Mouse (Mus musculus) CH12.LX (cell line): ENCODE measurements at regions not wholly inside any gene's neighbourhood (a gene's known extent, or its start where the extent isn't known, plus 50 kb on each side); places are given as distances from the start of the nearest gene placed in this dataset.

Experiments
- DNase-seq: peaks from one replicate; pipeline ENCODE4 v3.0.0-alpha.2; 2013; ENCODE audit errors: extremely low read depth
- H3K27ac ChIP-seq: 2 replicates; pipeline ENCODE4 v1.5.1; 2012; ENCODE audit warnings: low read depth, mild to moderate bottlenecking, control low read depth, moderate library complexity; ENCODE audit not compliant: insufficient read depth
- H3K27me3 ChIP-seq: replicated peaks from 2 replicates; pipeline ENCODE3; 2012; ENCODE audit warnings: inconsistent platforms
- H3K36me3 ChIP-seq, 2 experiments: replicated peaks in 1 of 2; 2 replicates each; pipeline versions ENCODE3 to v1.6.1; 2012; ENCODE audit warnings: inconsistent platforms in 1 of 2, low read length in 1 of 2, mild to moderate bottlenecking in 1 of 2, mixed read lengths in 1 of 2, moderate library complexity in 1 of 2; ENCODE audit not compliant: control insufficient read depth in 1 of 2, insufficient read depth in 1 of 2
- H3K4me1 ChIP-seq, 2 experiments: 2 replicates each; pipeline ENCODE4 v1.6.1; 2012; ENCODE audit warnings: inconsistent platforms in 1 of 2, moderate library complexity in 1 of 2; ENCODE audit not compliant: insufficient read depth in 2 of 2, control insufficient read depth in 1 of 2
- H3K4me2 ChIP-seq: 2 replicates; pipeline ENCODE4 v1.6.1; 2012; ENCODE audit warnings: low read depth, mild to moderate bottlenecking, control low read depth; ENCODE audit not compliant: poor library complexity, insufficient read depth, severe bottlenecking
- H3K4me3 ChIP-seq, 3 experiments: fragments of 150-350 bp in 1 of 3; sonication (generic) in 1 of 3; replicated peaks in 1 of 3; 2 replicates each; pipeline versions ENCODE3 to v1.5.1; 2011 to 2012; ENCODE audit warnings: low read depth in 2 of 3, low read length in 2 of 3, mild to moderate bottlenecking in 2 of 3, moderate library complexity in 2 of 3, control low read depth in 1 of 3, improper control_type of control experiment in 1 of 3, inconsistent platforms in 1 of 3, mixed read lengths in 1 of 3; ENCODE audit not compliant: poor library complexity in 1 of 3
- H3K79me2 ChIP-seq: replicated peaks from 2 replicates; pipeline ENCODE4 v1.6.1; 2012; ENCODE audit warnings: mild to moderate bottlenecking, moderate library complexity; ENCODE audit not compliant: control insufficient read depth, poor library complexity, insufficient read depth, severe bottlenecking; ENCODE audit errors: extremely low read depth
- H3K9ac ChIP-seq: 2 replicates; pipeline ENCODE4 v1.6.1; 2012; ENCODE audit warnings: low read depth, mild to moderate bottlenecking, control low read depth, moderate library complexity; ENCODE audit not compliant: insufficient read depth
- H3K9me3 ChIP-seq: replicated peaks from 2 replicates; pipeline ENCODE3; 2012; ENCODE audit warnings: low read length, inconsistent platforms, mixed read lengths
- CTCF ChIP-seq, 2 experiments: IDR thresholded peaks in 1 of 2; conservative IDR thresholded peaks in 1 of 2; 2 replicates each; pipeline ENCODE4 v1.5.1; 2011 to 2012; ENCODE audit warnings: low read depth in 2 of 2, low read length in 2 of 2, improper control_type of control experiment in 1 of 2, inconsistent platforms in 1 of 2, mild to moderate bottlenecking in 1 of 2, moderate library complexity in 1 of 2
- E2F4 ChIP-seq: IDR thresholded peaks from 2 replicates; pipeline ENCODE4 v1.6.1; 2011; ENCODE audit warnings: low read depth, low read length, improper control_type of control experiment; ENCODE audit not compliant: insufficient replicate concordance
- ELF1 ChIP-seq: IDR thresholded peaks from 2 replicates; pipeline ENCODE4 v1.6.1; 2014; ENCODE audit warnings: low read depth, mild to moderate bottlenecking, inconsistent platforms, low read length, improper control_type of control experiment
- GABPA ChIP-seq: IDR thresholded peaks from 2 replicates; pipeline ENCODE4 v1.6.1; 2012; ENCODE audit warnings: low read depth, low read length, improper control_type of control experiment, inconsistent platforms; ENCODE audit not compliant: insufficient replicate concordance
- HCFC1 ChIP-seq: IDR thresholded peaks from 2 replicates; pipeline ENCODE4 v1.6.1; 2012; ENCODE audit warnings: low read depth, mild to moderate bottlenecking, inconsistent platforms, low read length, improper control_type of control experiment
- IRF4 ChIP-seq: IDR thresholded peaks from 2 replicates; pipeline ENCODE4 v1.6.1; 2014; ENCODE audit warnings: low read depth, mild to moderate bottlenecking, inconsistent platforms, low read length, improper control_type of control experiment
- JUN ChIP-seq: IDR thresholded peaks from 2 replicates; pipeline ENCODE4 v1.6.1; 2011; ENCODE audit warnings: low read depth, mild to moderate bottlenecking, low read length, improper control_type of control experiment, moderate library complexity; ENCODE audit not compliant: insufficient read depth
- JUND ChIP-seq: conservative IDR thresholded peaks from 2 replicates; pipeline ENCODE4 v1.6.1; 2011; ENCODE audit warnings: low read depth, low read length, improper control_type of control experiment
- MAFK ChIP-seq: IDR thresholded peaks from 2 replicates; pipeline ENCODE4 v1.6.1; 2011; ENCODE audit warnings: low read length, improper control_type of control experiment; ENCODE audit not compliant: insufficient replicate concordance
- MAX ChIP-seq: IDR thresholded peaks from 2 replicates; pipeline ENCODE4 v1.6.1; 2011; ENCODE audit warnings: low read length, improper control_type of control experiment
- MAZ ChIP-seq: IDR thresholded peaks from 2 replicates; pipeline ENCODE4 v1.6.1; 2012; ENCODE audit warnings: low read depth, mild to moderate bottlenecking, inconsistent platforms, low read length, improper control_type of control experiment, moderate library complexity
- MXI1 ChIP-seq: IDR thresholded peaks from 2 replicates; pipeline ENCODE4 v1.6.1; 2011; ENCODE audit warnings: mild to moderate bottlenecking, low read depth, low read length, improper control_type of control experiment
- POLR2AphosphoS2 ChIP-seq: IDR thresholded peaks from 2 replicates; pipeline ENCODE4 v1.6.1; 2011; ENCODE audit warnings: low read depth, low read length, improper control_type of control experiment
- RCOR1 ChIP-seq: conservative IDR thresholded peaks from 2 replicates; pipeline ENCODE4 v1.6.1; 2012; ENCODE audit warnings: low read depth, mild to moderate bottlenecking, inconsistent platforms, low read length, improper control_type of control experiment
- SMC3 ChIP-seq: IDR thresholded peaks from 2 replicates; pipeline ENCODE4 v1.6.1; 2011; ENCODE audit warnings: low read depth, low read length, improper control_type of control experiment
- UBTF ChIP-seq: IDR thresholded peaks from 2 replicates; pipeline ENCODE4 v1.6.1; 2012; ENCODE audit warnings: low read depth, mild to moderate bottlenecking, inconsistent platforms, low read length, improper control_type of control experiment, moderate library complexity
- USF1 ChIP-seq: IDR thresholded peaks from 2 replicates; pipeline ENCODE4 v1.6.1; 2014; ENCODE audit warnings: low read depth, mild to moderate bottlenecking, inconsistent platforms, low read length, improper control_type of control experiment
- ZKSCAN1 ChIP-seq: IDR thresholded peaks from 2 replicates; pipeline ENCODE4 v1.6.1; 2012; ENCODE audit warnings: low read depth, inconsistent platforms, low read length, improper control_type of control experiment, borderline replicate concordance
- ZNF384 ChIP-seq: IDR thresholded peaks from 2 replicates; pipeline ENCODE4 v1.6.1; 2012; ENCODE audit warnings: low read depth, low read length, improper control_type of control experiment, inconsistent platforms
- dilution Hi-C: fragments of 300-500 bp; cut with MboI; formaldehyde crosslinking; loops from 2 replicates; pipeline ENCODE4 v1.14.3; 2020; ENCODE audit warnings: low sequenced_read_pairs; ENCODE audit not compliant: extremely low pct_unique_long_range_greater_than_20kb, extremely low pct_ligation_motif_present
- in situ Hi-C: fragments of 300-500 bp; cut with MboI; formaldehyde crosslinking; loops from 3 replicates; pipeline ENCODE4 v1.14.3; 2019; ENCODE audit warnings: low sequenced_read_pairs, low pct_ligation_motif_present, low pct_unique_long_range_greater_than_20kb, mixed read lengths

DNA sequence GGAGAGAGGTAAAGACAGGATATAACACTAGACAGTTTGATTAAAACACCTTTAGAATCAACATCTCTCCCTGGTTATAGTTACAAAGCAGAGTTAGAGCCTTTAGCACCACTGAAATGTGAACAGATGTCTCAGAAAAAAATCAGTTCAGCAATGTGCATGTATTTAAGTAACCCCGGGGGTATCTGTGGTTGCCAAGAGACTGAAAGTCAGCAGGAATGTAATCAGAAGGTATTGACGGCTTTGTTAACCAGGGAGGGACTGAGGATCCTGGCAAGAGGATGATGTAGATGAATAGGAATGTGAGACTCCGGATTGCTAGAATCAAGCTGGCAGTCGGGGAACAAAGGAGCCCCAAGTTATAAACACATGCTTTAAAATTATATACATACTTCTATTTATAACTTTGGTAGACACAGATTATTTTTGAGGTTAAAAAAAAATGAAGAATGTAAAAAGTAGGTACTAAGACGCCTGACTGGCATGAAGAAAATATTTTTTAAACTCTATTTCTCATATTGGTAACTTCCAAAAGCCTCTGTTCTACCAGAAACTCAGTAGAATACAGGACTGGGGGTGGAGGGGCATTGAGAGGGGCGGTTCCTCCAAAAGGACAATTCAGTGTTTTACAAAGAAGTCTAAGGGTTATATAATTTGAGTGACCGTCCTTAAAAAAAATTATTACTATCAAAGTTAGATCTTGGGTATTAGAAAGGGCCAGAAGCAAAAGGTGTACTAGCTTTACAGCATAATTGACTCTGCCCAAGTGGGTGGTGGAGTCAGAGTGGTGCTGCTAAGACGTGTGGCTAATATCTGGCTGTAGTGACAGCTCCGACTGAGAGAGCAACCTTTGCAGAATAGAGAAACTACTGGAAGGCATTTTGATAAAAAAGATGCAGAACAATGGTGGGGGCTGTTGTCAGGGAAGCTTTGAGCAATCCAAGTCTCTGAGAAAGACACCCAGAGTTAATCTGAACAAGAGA lies 341.2 kb upstream of the Gm6657 start:
- no peaks in the 10 kb centered on the region for H3K4me1 ChIP-seq
- no peaks in the 10 kb centered on the region for H3K27me3 ChIP-seq
- dilution Hi-C loops (no loop called here), in situ Hi-C loops (no loop called here)
- H3K36me3 ChIP-seq, result no peaks in the 10 kb centered on the region
- H3K27ac ChIP-seq, result no peak overlapping the region
- no peaks in the 10 kb centered on the region for H3K79me2 ChIP-seq
- TF ChIP-seq MAZ, result no peak
- TF ChIP-seq ELF1, result no peak
- TF ChIP-seq POLR2AphosphoS2, result no peak
- no peak for TF ChIP-seq GABPA
- TF ChIP-seq MAFK, result no peak
- no peak for TF ChIP-seq MAX
- no peak for TF ChIP-seq HCFC1
- TF ChIP-seq UBTF, result no peak
- no peak for TF ChIP-seq CTCF (conservative IDR thresholded peaks at IDR 0.05 in 1 of 2, IDR thresholded peaks at IDR 0.05 in 1 of 2; ENCODE audit: low read depth in 2 of 2, low read length in 2 of 2)
- no peak for TF ChIP-seq USF1
- TF ChIP-seq IRF4, result no peak
- TF ChIP-seq SMC3, result no peak
- TF ChIP-seq MXI1, result no peak
- no peak for TF ChIP-seq E2F4
- no peak for TF ChIP-seq ZNF384
- no peak for DNase-seq
- no peaks in the 10 kb centered on the region for H3K9me3 ChIP-seq
- H3K9ac ChIP-seq, result no peak overlapping the region
- no peak overlapping the region for H3K4me3 ChIP-seq
- no peak overlapping the region for H3K4me2 ChIP-seq

DNA sequence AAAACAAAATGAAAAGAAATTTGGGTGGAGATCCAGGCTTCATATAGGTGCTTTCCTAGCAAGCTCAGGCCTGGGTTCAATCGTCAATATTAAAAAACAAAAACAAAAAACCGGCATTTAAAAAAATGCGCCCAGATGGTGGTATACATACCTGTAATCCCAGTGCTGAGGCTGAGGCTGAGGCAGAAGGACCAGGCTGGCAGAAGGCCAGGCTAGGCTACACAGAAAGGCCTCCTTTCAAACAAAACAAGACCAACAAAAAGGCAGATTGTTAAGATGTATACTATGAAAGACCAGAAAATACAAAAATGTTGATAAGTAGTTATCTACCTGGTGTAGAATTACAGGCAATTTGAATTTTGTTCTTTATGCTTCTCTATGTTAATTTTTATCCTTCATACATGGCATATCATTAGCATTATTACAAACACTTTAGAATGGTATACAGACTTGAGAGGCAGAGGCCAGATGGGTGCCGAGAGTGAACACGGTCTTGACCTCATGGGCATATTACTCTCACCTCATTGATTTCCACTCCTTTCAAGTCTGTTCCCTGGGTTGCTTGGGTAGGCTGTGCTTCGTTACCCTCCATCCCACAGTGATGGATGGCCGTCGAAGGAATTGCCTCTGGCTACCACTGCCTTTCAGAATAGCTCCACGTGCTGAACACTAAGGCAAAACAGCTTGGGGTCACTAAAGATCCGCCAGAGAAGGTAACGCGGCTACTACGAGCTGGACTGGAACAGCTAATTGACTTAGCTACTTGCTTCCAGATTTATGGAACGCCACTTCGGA lies 339.6 kb upstream of the Gm6657 start:
- Histone ChIP-seq H3K36me3 (no peaks in the 10 kb centered on the region), H3K79me2 (no peaks in the 10 kb centered on the region), H3K9me3 (no peaks in the 10 kb centered on the region), H3K27ac (no peak overlapping the region), H3K4me1 (no peaks in the 10 kb centered on the region), H3K4me3 (no peak overlapping the region), H3K9ac (no peak overlapping the region), H3K4me2 (no peak overlapping the region), H3K27me3 (no peaks in the 10 kb centered on the region)
- dilution Hi-C loops, result no loop called here
- in situ Hi-C loops, result no loop called here
- DNase-seq, result no peak
- TF ChIP-seq RCOR1 (no peak), ZKSCAN1 (no peak), JUN (no peak), UBTF (no peak), ZNF384 (no peak), JUND (no peak), IRF4 (no peak), MAFK (no peak), POLR2AphosphoS2 (no peak)
